Mouse (Mus musculus) liver, embryonic 11.5 days (tissue): Measurements from ENCODE around the gene Slc4a1. TPM values are rescaled to one million over a fixed set of nuclear protein-coding genes. Genes with fewer than 3 reads are reported as not detected.

Experiments
- ATAC-seq: fragments of 200-750 bp; cut with Nextera tagmentation; replicated peaks from 2 replicates; pipeline ENCODE4 v1.8.0; 2017; ENCODE audit warnings: moderate number of reproducible peaks, mild to moderate bottlenecking, moderate TSS enrichment, moderate library complexity; ENCODE audit not compliant: low FRiP score
- DNase-seq: peaks from one replicate; pipeline ENCODE4 v3.0.0-alpha.2; 2017; ENCODE audit warnings: low spot score
- H3K27ac ChIP-seq: fragments of 300-500 bp; sonication (generic); 2 replicates; pipeline ENCODE4 v1.5.1; 2014; ENCODE audit warnings: mild to moderate bottlenecking, low read depth, low read length, control low read depth
- H3K27me3 ChIP-seq: fragments of 300-500 bp; sonication (generic); replicated peaks from 2 replicates; pipeline ENCODE4 v1.6.1; 2014; ENCODE audit warnings: low read length, mixed read lengths; ENCODE audit not compliant: control insufficient read depth, insufficient read depth
- H3K36me3 ChIP-seq: fragments of 300-500 bp; sonication (generic); 2 replicates; pipeline ENCODE4 v1.6.1; 2014; ENCODE audit warnings: mild to moderate bottlenecking, low read length, moderate library complexity, mixed read lengths; ENCODE audit not compliant: control insufficient read depth, insufficient read depth
- H3K4me1 ChIP-seq: fragments of 300-500 bp; sonication (generic); replicated peaks from 2 replicates; pipeline ENCODE4 v1.6.1; 2014; ENCODE audit warnings: low read length, mixed read lengths; ENCODE audit not compliant: control insufficient read depth, insufficient read depth
- H3K4me2 ChIP-seq: fragments of 300-500 bp; sonication (generic); 2 replicates; pipeline ENCODE4 v1.6.1; 2014; ENCODE audit warnings: mild to moderate bottlenecking, control low read depth, moderate library complexity
- H3K4me3 ChIP-seq: fragments of 300-500 bp; sonication (generic); 2 replicates; pipeline ENCODE4 v1.5.1; 2014; ENCODE audit warnings: low read depth, low read length, control low read depth
- H3K9ac ChIP-seq: fragments of 300-500 bp; sonication (generic); 2 replicates; pipeline ENCODE4 v1.6.1; 2014; ENCODE audit warnings: low read depth, low read length, control low read depth
- H3K9me3 ChIP-seq: fragments of 300-500 bp; sonication (generic); 2 replicates; pipeline ENCODE4 v1.6.1; 2016; ENCODE audit warnings: low read length, inconsistent platforms, mixed read lengths; ENCODE audit not compliant: control insufficient read depth
- WGBS: fragments of 180-500 bp; shearing (Covaris S2); extraction: QIAGEN DNeasy Blood & Tissue Kit; methylation state at CpG from one replicate; pipeline ENCODE4 v1.1.7; 2014; 5-methylcytosine and 5-hydroxymethylcytosine counted together
- polyA plus RNA-seq: library from polyadenylated mRNA; unstranded; fragments of >200 nt; fragmentation: Nextera tagmentation; extraction: Ambion mirVana; gene quantifications from 2 replicates; pipeline ENCODE4 v1.2.1, GENCODE M21; 2014

The Slc4a1 gene
- polyA plus RNA-seq, 1 experiment from 2014 or later = 191 TPM

GRCm38 (mm10) chr11:102365699-102366098 is 304 bp downstream of the Slc4a1 start:
- ATAC-seq (peak; percentile 12), DNase-seq (no peak)
- Histone ChIP-seq H3K36me3 (peaks cover 4% of the 10 kb centered on the region), H3K4me3 (peak overlapping the region; percentile 63; the same call in 1 of the 2 replicates), H3K27me3 (peaks cover 27% of the 10 kb centered on the region), H3K9ac (peak overlapping the region; percentile 84), H3K9me3 (no peaks in the 10 kb centered on the region), H3K4me1 (peaks cover 27% of the 10 kb centered on the region), H3K4me2 (peak overlapping the region; percentile 58), H3K27ac (peak overlapping the region; percentile 88)
- WGBS = 55% methylated on average over 4 of the region's 4 CpGs

- 54% methylated on average over 14 of the region's 14 CpGs for WGBS
- peaks cover 28% of the 10 kb centered on the region for H3K4me1 ChIP-seq
- peak overlapping the region; percentile 84 for H3K9ac ChIP-seq
- H3K9me3 ChIP-seq = no peaks in the 10 kb centered on the region
- peak; percentile 90 for ATAC-seq
- peak overlapping the region; percentile 88 for H3K27ac ChIP-seq
- H3K4me3 ChIP-seq = peak overlapping the region; percentile 63
- peaks cover 4% of the 10 kb centered on the region for H3K36me3 ChIP-seq
- DNase-seq = no peak
- H3K4me2 ChIP-seq = peak overlapping the region; percentile 58
- H3K27me3 ChIP-seq = peaks cover 36% of the 10 kb centered on the region
Measured at GRCm38 (mm10) chr11:102364570-102365371, 1.2 kb downstream of the Slc4a1 start.

DNA sequence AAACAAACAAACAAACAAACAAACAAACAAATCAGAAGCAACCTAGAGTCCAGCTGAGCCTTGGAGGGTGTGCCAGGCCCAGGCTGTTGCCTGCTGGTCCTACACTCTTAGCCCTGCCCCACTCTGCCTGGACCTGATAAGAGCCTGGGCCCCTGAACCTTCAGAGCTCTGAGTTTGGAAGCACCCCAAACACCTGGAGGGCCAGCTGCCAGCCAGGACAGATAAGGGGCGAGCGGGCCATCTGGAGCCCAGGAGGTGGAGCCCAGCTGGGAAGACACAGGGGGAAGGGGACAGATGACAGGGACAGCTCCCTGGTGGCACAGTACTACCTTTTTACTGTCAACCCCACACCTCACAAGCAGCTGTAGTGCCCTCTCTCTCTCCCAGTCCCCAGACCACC is 2.4 kb downstream of the Slc4a1 start:
- peak overlapping the region; percentile 71 for H3K4me2 ChIP-seq
- H3K9ac ChIP-seq = peak overlapping the region; percentile 84
- H3K36me3 ChIP-seq = peaks cover 4% of the 10 kb centered on the region

GRCm38 (mm10) chr11:102361776-102362495 is 4.1 kb downstream of the Slc4a1 start:
- DNase-seq (no peak), ATAC-seq (no peak)
- WGBS = 78% methylated on average over 8 of the region's 8 CpGs
- H3K36me3 ChIP-seq = peaks cover 7% of the 10 kb centered on the region
- H3K9ac ChIP-seq = peak overlapping the region; percentile 78
- H3K27ac ChIP-seq = peak overlapping the region; percentile 88
- peak overlapping the region; percentile 63 for H3K4me3 ChIP-seq
- peak overlapping the region; percentile 71 for H3K4me2 ChIP-seq
- H3K9me3 ChIP-seq = no peaks in the 10 kb centered on the region
- peaks cover 62% of the 10 kb centered on the region for H3K27me3 ChIP-seq
- 0 out of 2 replicates have a peak, but pooled peaks cover 20% of the 10 kb centered on the region for H3K4me1 ChIP-seq

More for the DNA sequence above, 2.4 kb downstream of the Slc4a1 start:
- H3K27me3 ChIP-seq = peaks cover 45% of the 10 kb centered on the region
- H3K4me3 ChIP-seq = peak overlapping the region; percentile 63
- peak overlapping the region; percentile 88 for H3K27ac ChIP-seq
- peaks cover 28% of the 10 kb centered on the region for H3K4me1 ChIP-seq
- 9% methylated on average over 2 of the region's 2 CpGs for WGBS
- DNase-seq (peak; percentile 67), ATAC-seq (peak; percentile 87)
- no peaks in the 10 kb centered on the region for H3K9me3 ChIP-seq

DNA sequence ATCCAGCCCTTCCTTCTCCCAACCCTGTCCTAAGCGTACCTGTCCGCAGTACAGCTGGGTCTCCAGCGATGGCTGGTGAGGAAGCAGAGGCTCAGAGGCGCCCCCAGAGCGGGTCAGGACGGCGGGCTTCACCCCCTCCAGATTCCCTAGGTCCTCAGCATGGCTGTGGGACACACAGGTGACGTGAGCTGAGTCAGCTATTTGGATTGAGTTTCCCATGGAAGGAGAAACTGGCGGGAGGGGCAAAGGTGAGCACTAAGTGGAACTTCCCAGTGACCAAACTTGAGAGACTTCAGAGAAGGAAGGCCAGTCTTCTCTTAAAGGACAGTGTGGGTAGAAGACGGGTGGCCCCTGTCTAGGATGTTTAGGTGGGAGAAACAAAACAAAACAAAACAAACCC is 7.6 kb downstream of the Slc4a1 start:
- no peak for ATAC-seq
- DNase-seq = no peak
- Histone ChIP-seq H3K9ac (0 out of 2 replicates have a peak overlapping the region, but pooled peaks have one; percentile 9), H3K4me2 (peak overlapping the region; percentile 38), H3K27ac (no peak overlapping the region; the same call in 1 of the 2 replicates), H3K36me3 (peaks cover 13% of the 10 kb centered on the region), H3K27me3 (peaks cover 72% of the 10 kb centered on the region), H3K9me3 (no peaks in the 10 kb centered on the region), H3K4me3 (peak overlapping the region; percentile 15), H3K4me1 (0 out of 2 replicates have a peak, but pooled peaks cover 2% of the 10 kb centered on the region)
- 61% methylated on average over 10 of the region's 10 CpGs for whole genome bisulfite sequencing

- 59% methylated on average over 31 of the region's 31 CpGs for WGBS
- H3K27me3 ChIP-seq = peaks cover 78% of the 10 kb centered on the region
- no peak overlapping the region for H3K27ac ChIP-seq
- H3K9ac ChIP-seq = no peak overlapping the region
- no peaks in the 10 kb centered on the region for H3K9me3 ChIP-seq
- no peak overlapping the region for H3K4me3 ChIP-seq
- DNase-seq = no peak
- peak overlapping the region; percentile 18; the same call in 1 of the 2 replicates for H3K4me2 ChIP-seq
- H3K36me3 ChIP-seq = peaks cover 11% of the 10 kb centered on the region
- H3K4me1 ChIP-seq = 0 out of 2 replicates have a peak, but pooled peaks cover 2% of the 10 kb centered on the region
- no peak for ATAC-seq
Measured at GRCm38 (mm10) chr11:102356636-102357350, 9.2 kb downstream of the Slc4a1 start.

DNA sequence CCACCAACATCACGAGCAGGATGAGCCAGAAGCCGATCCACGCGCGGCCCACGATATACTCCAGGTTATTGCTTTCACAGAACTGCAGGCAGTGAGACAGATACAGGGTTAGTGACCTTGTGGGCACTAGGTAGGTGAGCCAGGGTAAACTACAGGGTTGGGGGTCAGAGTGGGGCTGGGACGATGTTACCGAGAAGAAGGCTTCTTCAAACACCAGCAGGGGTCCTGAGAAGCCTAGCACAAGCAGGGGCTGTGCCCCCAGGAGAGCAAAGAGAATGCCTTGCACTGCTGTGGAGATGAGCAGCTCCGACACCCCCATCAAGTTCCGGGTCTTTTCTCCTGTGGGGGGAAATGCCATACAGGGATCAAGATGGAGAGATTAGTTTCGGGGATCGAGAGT is 9.8 kb downstream of the Slc4a1 start:
- Histone ChIP-seq H3K9me3 (no peaks in the 10 kb centered on the region), H3K36me3 (peaks cover 9% of the 10 kb centered on the region; the same call in 1 of the 2 replicates), H3K4me3 (no peak overlapping the region), H3K27me3 (peaks cover 75% of the 10 kb centered on the region), H3K4me2 (no peak overlapping the region), H3K9ac (no peak overlapping the region), H3K4me1 (0 out of 2 replicates have a peak, but pooled peaks cover 2% of the 10 kb centered on the region), H3K27ac (no peak overlapping the region)
- 74% methylated on average over 12 of the region's 12 CpGs for WGBS
- no peak for DNase-seq
- no peak for ATAC-seq

DNA sequence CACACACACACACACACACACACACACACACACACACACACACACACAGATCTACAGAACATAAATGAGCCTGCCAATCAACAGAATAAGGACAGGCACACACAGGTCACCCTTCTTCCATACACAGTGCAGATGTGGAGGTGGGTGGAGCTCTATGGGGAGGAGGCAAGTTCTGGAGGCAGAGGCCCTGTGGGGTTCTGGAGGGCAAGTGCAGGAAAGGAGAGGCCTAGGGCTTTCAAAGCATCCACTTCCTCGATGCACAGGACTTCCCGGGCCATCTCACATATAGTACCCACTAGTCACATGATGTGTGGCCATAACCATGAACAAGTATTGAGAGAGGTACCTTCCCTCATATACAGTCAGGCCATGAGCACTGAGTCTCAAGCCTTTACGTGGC is 10.5 kb downstream of the Slc4a1 start:
- H3K4me2 ChIP-seq = no peak overlapping the region
- no peak for DNase-seq
- no peak overlapping the region for H3K27ac ChIP-seq
- ATAC-seq = 0 out of 2 replicates have a peak, but pooled peaks have one; percentile 10
- WGBS = 74% methylated on average over 3 of the region's 3 CpGs
- H3K9me3 ChIP-seq = no peaks in the 10 kb centered on the region
- no peak overlapping the region for H3K4me3 ChIP-seq
- peaks cover 9% of the 10 kb centered on the region; the same call in 1 of the 2 replicates for H3K36me3 ChIP-seq
- H3K27me3 ChIP-seq = peaks cover 71% of the 10 kb centered on the region
- 0 out of 2 replicates have a peak, but pooled peaks cover 1% of the 10 kb centered on the region for H3K4me1 ChIP-seq
- H3K9ac ChIP-seq = no peak overlapping the region
